ENCODE assay signal across 26 mouse cellular contexts in genomic region chr1:138301920-138302319, GRCm38 (mm10). TPM values are rescaled to one million over a fixed set of nuclear protein-coding genes. Genes with fewer than 3 reads are reported as not detected.
A peak's percentile ranks its signal among the peaks of the same experiment; 100 is the strongest.
DNase-seq lines count a peak whose midpoint lies in the region; ATAC-seq and TF ChIP-seq lines count a peak whose summit lies in the region.
"Had no signal": no experiment of that assay in that cellular context is flagged by ENCODE, and none has a peak within 500 bp of the region (broad histone marks: within the 10 kb centered on the region; RNA-seq: fewer than 3 reads in every experiment).

No protein-coding gene starts in this region.

- no peaks in the 10 kb centered on the region for H3K27me3 ChIP-seq in lung, embryonic 14.5 days (ENCODE audit: insufficient read depth, low read length)
- no peaks in the 10 kb centered on the region for H3K27me3 ChIP-seq in lung, embryonic 16.5 days (ENCODE audit: control insufficient read depth, insufficient read depth, low read depth, low read length)
- H3K27me3 ChIP-seq: CH12.LX; embryonic facial prominence, embryonic 12.5 days; forebrain, embryonic 13.5 days; forebrain, embryonic 15.5 days; Patski had no signal

- no peak overlapping the region for H3K9ac ChIP-seq in lung, embryonic 14.5 days
- no peak overlapping the region for H3K9ac ChIP-seq in lung, embryonic 16.5 days (ENCODE audit: low read length)
- H3K9ac ChIP-seq: embryonic facial prominence, embryonic 12.5 days; forebrain, embryonic 13.5 days; forebrain, embryonic 15.5 days had no signal

- ATAC-seq in lung, embryonic 14.5 days (ENCODE audit: insufficient read depth) = peak; percentile 44; the same call in 1 of the 2 replicates
- ATAC-seq in lung, embryonic 16.5 days (ENCODE audit: low read depth) = peak; percentile 72
- ATAC-seq: activated CD4-positive, CD25-positive, alpha-beta regulatory T cell, adult 4 months; CD4-positive, CD25-positive, alpha-beta regulatory T cell, adult 4 months; forebrain, embryonic 13.5 days; forebrain, embryonic 15.5 days; Patski had no signal

- no peaks in the 10 kb centered on the region for H3K9me3 ChIP-seq in lung, embryonic 14.5 days (ENCODE audit: low read depth, low read length)
- no peaks in the 10 kb centered on the region for H3K9me3 ChIP-seq in lung, embryonic 16.5 days (ENCODE audit: control insufficient read depth, low read length)
- H3K9me3 ChIP-seq: embryonic facial prominence, embryonic 10.5 days; embryonic facial prominence, embryonic 12.5 days; forebrain, embryonic 13.5 days; forebrain, embryonic 15.5 days had no signal

- no peak overlapping the region for H3K27ac ChIP-seq in lung, embryonic 14.5 days (ENCODE audit: low read depth)
- H3K27ac ChIP-seq in lung, embryonic 16.5 days (ENCODE audit: low read length) = no peak overlapping the region
- H3K27ac ChIP-seq: embryonic facial prominence, embryonic 10.5 days; embryonic facial prominence, embryonic 12.5 days; forebrain, embryonic 13.5 days; forebrain, embryonic 15.5 days had no signal

- no peak overlapping the region for H3K4me3 ChIP-seq in lung, embryonic 14.5 days (ENCODE audit: low read depth, low read length)
- no peak overlapping the region for H3K4me3 ChIP-seq in lung, embryonic 16.5 days (ENCODE audit: low read length)
- H3K4me3 ChIP-seq in lung, adult 2 months (replicated peaks; ENCODE audit: extremely low read depth, low read depth, low read length) = no peak overlapping the region
- H3K4me3 ChIP-seq: embryonic facial prominence, embryonic 10.5 days; embryonic facial prominence, embryonic 12.5 days; forebrain, embryonic 13.5 days; forebrain, embryonic 15.5 days had no signal

- TF ChIP-seq CTCF in lung, embryonic 14.5 days (IDR thresholded peaks at IDR 0.05; ENCODE audit: low read depth) = no peak
- no peak for TF ChIP-seq CTCF in lung, adult 2 months (IDR thresholded peaks at IDR 0.05; ENCODE audit: insufficient read depth, low read length)

- H3K4me2 ChIP-seq in lung, embryonic 14.5 days = no peak overlapping the region
- H3K4me2 ChIP-seq in lung, embryonic 16.5 days (ENCODE audit: low read depth, low read length) = no peak overlapping the region
- H3K4me2 ChIP-seq: embryonic facial prominence, embryonic 12.5 days; forebrain, embryonic 13.5 days; forebrain, embryonic 15.5 days had no signal

- TF ChIP-seq POLR2A in lung, adult 2 months (IDR thresholded peaks at IDR 0.05; ENCODE audit: borderline replicate concordance, extremely low read depth, low read depth, low read length) = no peak

- H3K4me1 ChIP-seq in lung, embryonic 14.5 days (ENCODE audit: insufficient read depth) = no peaks in the 10 kb centered on the region
- no peaks in the 10 kb centered on the region for H3K4me1 ChIP-seq in lung, embryonic 16.5 days (replicated peaks; ENCODE audit: control insufficient read depth, insufficient read depth, low read length)
- peaks cover 4% of the 10 kb centered on the region; the same call in 1 of the 2 replicates for H3K4me1 ChIP-seq in lung, adult 2 months (ENCODE audit: control insufficient read depth, insufficient read depth, low read length)
- H3K4me1 ChIP-seq: embryonic facial prominence, embryonic 12.5 days; forebrain, embryonic 13.5 days; forebrain, embryonic 15.5 days had no signal

- 62% methylated on average over 5 of the region's 5 CpGs for WGBS in lung, embryonic 14.5 days
- 43% methylated on average over 5 of the region's 5 CpGs for WGBS in lung, embryonic 16.5 days
- WGBS in lung, adult 2 months = 61% methylated on average over 5 of the region's 5 CpGs

- DNase-seq in lung, embryonic 14.5 days = peak; percentile 57
- DNase-seq in lung, postnatal 25 days (ENCODE audit: low spot score) = no peak
- DNase-seq in lung, postnatal 36 days = no peak
- DNase-seq in lung, postnatal 10 days = peak; percentile 41
- no peak for DNase-seq in lung, adult 2 months
- DNase-seq: adrenal gland, adult 8-10 months; adrenal gland, postnatal 14 days; adrenal gland, postnatal 36 days; B cell, adult 2 months; cerebellum, adult 11-12 months; cerebellum, adult 2 months; cerebellum, adult 9-10 months; cerebellum, postnatal 10 days; cerebellum, postnatal 25 days had no signal

- H3K36me3 ChIP-seq in lung, embryonic 14.5 days (ENCODE audit: insufficient read depth) = no peaks in the 10 kb centered on the region
- no peaks in the 10 kb centered on the region for H3K36me3 ChIP-seq in lung, embryonic 16.5 days (ENCODE audit: control insufficient read depth, insufficient read depth, low read length)
- H3K36me3 ChIP-seq: embryonic facial prominence, embryonic 10.5 days; embryonic facial prominence, embryonic 12.5 days; forebrain, embryonic 15.5 days; G1E had no signal

RNA-seq across cellular contexts. Expression of gene Atp6v1g3, which starts 28.4 kb away (rescaled TPM):
- polyA plus RNA-seq in lung, embryonic 14.5 days (2014; fragmentation: Nextera tagmentation; extraction: Ambion mirVana) = not detected in 2 replicates
- polyA plus RNA-seq in lung, embryonic 16.5 days (2015; fragmentation: Nextera tagmentation; extraction: Ambion mirVana) = not detected in 2 replicates
- polyA plus RNA-seq in lung, adult 2 months (2012; rRNA removed) = not detected in 2 replicates
- polyA plus RNA-seq: cerebellum, adult 2 months; cortical plate, adult 2 months; embryonic facial prominence, embryonic 10.5 days; forebrain, embryonic 11.5 days; forebrain, embryonic 13.5 days; forebrain, embryonic 15.5 days; G1E; Patski had no signal

Comparison
In these comparisons a context has a peak if more than half of its experiments do, and no peak if none do; other contexts are left out.
1. DNase-seq: peak in lung, embryonic 14.5 days (single experiment) and lung, postnatal 10 days (single experiment); none in lung, postnatal 25 days (single experiment), lung, postnatal 36 days (single experiment) and lung, adult 2 months (single experiment).